Mouse (Mus musculus) mesoderm, embryonic 11.5 days (tissue): ENCODE results near the gene Dyrk3.

Experiments
- DNase-seq: peaks from one replicate; pipeline ENCODE4 v3.0.0-alpha.2; 2012; ENCODE audit warnings: low read depth, low spot score

Dyrk3 gene

GRCm38 (mm10) chr1:131116430-131117011, 21.6 kb downstream of the Dyrk3 start:
- no peak for DNase-seq

GRCm38 (mm10) chr1:131115932-131116331, 22.2 kb downstream of the Dyrk3 start:
- peak; percentile 86 for DNase-seq

DNA sequence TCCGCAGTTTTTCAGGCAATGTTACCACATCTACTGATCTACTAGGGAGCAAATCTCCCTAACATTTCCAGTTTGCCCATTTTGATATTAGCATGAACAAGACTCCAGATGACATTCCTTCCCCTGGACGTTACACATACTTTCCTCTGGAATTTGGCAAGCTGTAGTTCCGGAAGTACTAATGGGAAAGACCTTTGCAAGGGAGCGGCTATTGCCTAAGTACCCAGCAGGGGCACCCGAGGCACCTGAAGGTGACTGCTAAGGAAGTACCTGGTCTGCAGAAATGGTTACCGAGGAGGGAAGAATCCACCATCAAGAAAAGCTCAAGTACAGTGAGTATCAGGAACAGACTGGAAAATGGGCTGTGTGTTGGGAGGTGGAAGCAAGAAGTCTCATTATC, 25.6 kb downstream of the Dyrk3 start:
- DNase-seq: peak; percentile 38

GRCm38 (mm10) chr1:131110525-131111106, 27.5 kb downstream of the Dyrk3 start:
- DNase-seq: no peak

DNA sequence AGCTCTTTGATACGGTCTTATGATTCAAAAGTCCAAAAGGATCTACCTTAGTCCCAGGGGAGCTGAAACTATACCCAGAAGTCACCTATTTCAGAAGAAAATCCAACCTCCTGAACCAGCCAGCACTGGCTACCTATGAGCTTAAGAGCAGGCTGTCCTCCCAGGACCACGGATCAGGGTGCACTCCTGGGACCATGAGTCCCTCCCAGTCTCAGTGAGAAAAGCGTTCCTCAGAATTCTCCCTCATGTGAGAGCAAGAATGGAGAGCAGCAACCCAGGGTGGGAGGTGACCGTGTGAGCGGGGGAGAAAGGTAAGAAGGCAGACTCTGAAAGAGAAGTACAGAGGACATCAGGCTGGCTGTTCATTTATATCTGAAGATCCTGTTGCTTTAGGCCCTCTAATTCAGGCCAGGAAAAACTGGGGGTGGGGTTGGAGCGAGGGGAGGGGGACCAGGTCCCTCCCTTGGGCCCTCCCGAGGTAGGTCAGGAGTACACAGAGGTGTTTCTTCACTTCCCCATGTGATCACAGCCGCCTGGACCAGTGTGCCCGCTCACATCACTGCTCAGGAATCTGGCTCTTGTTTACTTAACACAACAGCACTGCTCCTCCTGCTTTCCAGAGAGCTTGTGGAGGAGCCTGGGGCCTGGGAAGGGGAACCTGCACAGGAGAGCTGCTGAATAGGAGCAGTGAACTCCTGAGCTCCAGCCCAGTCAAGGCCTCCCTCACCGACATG, 30.4 kb downstream of the Dyrk3 start:
- DNase-seq: no peak

- no peak for DNase-seq
These were observed 34.2 kb downstream of the Dyrk3 start for GRCm38 (mm10) chr1:131103776-131104424.

DNA sequence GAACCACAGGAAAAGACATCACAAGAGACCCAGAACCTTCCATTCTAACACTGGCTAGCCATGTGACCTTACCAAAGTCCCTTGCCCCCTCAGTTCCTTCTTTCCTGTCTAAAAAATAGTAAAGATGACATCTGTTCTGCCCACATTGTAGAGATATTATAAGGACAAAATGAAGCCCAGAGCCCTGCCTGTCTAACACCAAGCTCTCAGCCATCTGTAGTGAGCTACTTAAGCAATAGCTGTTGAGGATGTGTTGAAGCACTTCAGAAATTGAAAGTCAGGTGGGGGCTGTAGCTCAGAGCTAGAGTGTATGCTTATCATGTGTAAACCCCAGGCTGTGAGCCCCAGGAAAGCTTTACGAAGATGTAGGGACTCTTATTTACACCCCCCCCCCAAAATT, 37.3 kb downstream of the Dyrk3 start:
- DNase-seq: no peak

- DNase-seq: peak; percentile 96
These were observed 40.4 kb downstream of the Dyrk3 start, which contains the start of gene Mapkapk2 for GRCm38 (mm10) chr1:131097700-131098094. Mapkapk2 (minus strand) TSS chr1:131097826.

DNA sequence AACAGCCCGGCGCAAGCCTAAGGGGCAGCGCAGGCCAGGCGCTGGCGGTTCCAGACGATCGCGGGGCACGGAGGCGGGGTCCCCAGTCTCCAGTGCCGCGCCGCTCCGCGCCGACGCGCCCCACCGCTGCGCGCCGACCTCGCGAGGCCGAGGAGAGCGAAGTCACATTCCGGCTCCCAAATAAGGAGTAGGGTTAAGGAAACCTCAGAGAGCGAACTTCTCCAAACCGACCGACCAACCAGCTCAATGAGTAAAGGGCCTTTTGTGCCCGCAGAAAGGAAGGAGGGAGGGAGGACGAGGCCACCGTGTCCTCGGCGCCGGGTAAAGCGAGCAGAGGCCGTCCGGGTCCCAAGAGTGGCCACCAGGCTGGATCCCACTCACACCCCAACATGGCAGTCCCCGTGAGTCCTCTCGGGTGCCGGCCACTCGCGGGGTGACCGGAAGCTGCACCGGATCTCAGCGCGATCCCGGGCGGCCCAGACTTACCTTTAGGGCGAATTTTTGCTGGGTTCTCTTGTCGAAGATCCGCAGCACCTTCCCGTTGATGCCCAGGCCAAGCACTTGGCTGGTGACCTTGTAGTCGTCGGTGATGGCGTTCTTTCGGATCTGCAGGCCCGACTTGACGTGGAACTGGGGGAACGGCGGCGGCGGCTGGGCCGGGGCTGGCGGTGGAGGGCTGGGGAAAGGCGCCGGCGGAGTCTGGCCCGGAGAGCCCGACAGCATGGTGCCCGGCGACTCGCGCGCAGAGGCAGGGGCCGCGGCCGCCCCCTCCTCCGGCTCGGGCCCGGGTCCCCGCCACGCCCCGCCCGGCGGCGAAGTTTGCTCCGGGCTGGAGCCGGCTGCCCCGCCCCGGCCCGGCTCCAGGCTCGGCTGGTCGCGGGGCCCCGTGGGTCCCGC, 41.1 kb downstream of the Dyrk3 start:
- DNase-seq: peak; percentile 85

- DNase-seq: no peak
These were observed 41.9 kb downstream of the Dyrk3 start for GRCm38 (mm10) chr1:131096132-131096695.

GRCm38 (mm10) chr1:131095574-131095973, 42.6 kb downstream of the Dyrk3 start:
- no peak for DNase-seq

GRCm38 (mm10) chr1:131093889-131094288, 44.3 kb downstream of the Dyrk3 start:
- DNase-seq: no peak

DNA sequence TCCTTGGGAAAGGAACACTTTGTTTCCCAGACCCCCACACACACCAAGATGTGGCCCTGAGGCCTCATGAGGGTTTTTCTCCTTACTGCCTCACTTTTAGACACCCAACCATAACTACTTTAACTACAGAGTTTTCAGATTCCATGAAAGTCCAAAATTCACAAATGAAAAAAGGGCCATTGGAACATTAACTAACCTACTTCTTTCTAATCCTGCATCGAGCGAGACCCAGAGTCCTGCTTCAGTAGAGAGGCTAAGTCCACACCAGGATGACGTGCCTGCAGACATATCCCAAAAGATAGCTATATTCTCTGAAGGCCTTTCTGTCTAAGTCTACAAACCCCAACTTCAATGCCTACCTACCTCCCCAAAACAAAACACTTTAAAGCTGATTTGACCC, 45.3 kb downstream of the Dyrk3 start:
- no peak for DNase-seq

DNA sequence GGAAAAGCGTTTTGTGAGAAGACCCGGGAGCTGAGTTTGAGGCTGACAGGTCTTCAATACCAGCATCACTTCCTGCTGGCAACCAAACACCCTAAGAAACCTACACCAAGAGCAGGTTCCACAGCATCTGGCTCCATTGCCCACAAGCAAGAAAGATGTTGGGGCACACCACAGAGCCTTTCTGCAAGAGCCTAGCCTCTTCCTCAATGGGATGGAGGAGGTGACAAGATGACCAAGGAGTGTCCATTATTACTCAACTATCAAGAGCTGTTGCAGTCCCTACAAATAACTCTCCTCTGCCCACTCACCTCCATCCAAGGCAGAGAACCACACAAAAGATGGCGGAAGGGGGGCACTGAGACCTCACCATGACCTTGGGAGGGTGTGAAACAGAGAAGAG, 46.0 kb downstream of the Dyrk3 start:
- no peak for DNase-seq

- no peak for DNase-seq
These were observed 46.7 kb downstream of the Dyrk3 start for GRCm38 (mm10) chr1:131091481-131091880.

- no peak for DNase-seq
These were observed 47.3 kb downstream of the Dyrk3 start for GRCm38 (mm10) chr1:131090877-131091276.

DNA sequence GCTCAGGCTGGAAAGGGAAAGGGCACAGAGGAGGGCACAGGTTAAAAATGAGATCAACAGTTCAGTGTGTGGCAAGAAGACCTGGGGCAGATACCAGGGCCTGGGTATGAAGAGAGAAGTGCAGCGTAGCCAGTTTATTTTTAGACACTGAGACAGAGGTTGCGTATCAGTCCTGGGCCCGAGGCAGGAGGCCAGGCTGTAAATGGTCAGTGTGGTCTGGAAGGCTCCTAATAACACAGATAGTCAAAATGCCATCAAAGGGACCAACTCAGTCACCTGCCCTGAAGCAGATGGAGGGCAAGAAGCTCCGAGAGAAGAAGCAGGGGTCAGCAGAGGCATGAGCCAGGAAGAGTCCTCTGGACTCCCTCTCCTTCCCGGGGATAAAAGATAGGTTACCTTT, 47.9 kb downstream of the Dyrk3 start:
- DNase-seq: no peak

DNA sequence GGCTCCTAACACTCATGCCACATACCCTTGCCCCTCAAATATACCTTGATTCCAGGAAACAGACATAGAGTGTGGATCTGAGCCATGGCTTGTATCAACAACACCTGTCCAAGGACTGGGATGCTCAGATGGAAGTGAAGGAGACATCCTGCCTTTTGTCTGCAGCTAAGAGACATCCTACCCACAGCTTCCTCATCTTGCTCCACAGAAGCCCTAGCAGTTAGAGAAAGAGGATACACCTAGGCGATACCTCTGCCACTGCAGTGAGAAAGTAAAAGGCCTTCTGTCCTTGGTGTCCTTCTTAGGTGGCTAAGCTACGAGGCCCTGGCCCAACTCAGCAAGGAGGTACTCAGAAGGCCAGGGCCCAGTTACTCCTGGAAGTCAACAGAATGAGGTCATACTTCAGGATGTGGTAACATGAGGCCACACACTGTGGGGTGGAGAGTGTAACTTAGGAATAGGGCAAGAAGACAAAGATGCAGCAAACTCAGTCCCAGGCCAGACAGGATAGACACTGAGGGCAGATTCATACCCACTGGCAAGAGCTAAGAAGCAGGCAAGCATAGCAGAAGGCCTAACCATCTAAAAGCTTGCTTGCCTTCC, 48.5 kb downstream of the Dyrk3 start:
- DNase-seq: no peak

DNA sequence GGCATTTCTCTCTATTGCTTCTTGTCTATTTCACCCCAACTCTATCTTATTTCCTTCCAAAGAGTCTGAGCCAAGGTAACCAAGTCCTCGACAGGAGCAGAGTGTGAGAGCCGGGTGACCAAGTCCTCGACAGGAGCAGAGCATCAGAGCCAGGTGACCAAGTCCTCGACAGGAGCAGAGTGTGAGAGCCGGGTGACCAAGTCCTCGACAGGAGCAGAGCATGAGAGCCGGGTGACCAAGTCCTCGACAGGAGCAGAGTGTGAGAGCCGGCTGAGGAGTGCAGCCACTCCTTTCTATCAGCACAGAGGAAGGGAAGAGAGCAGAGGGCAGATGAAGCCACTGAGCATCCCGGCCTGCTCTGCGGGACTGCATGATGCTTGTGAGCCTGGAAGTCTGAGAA, 49.6 kb downstream of the Dyrk3 start:
- DNase-seq: no peak

- no peak for DNase-seq
These were observed 51.2 kb downstream of the Dyrk3 start for GRCm38 (mm10) chr1:131086907-131087306.
